Mouse (Mus musculus): ENCODE data around the gene Aass.

- TF ChIP-seq POLR2A (IDR thresholded peaks at IDR 0.05; ENCODE audit: insufficient read depth, low read length) (no peak), CTCF (IDR thresholded peaks at IDR 0.05; ENCODE audit: low read depth, low read length) (no peak), EP300 (IDR thresholded peaks at IDR 0.05; ENCODE audit: insufficient read depth, low read depth, low read length) (no peak)
Observed at GRCm38 (mm10) chr6:23126706-23127105, 6.1 kb downstream of the Aass start.

Data from ES-Bruce4 (cell line).